Mouse (Mus musculus) C3H10T1/2 (cell line): Measurements from ENCODE around the gene Gm10300. TPM values are rescaled to one million over a fixed set of nuclear protein-coding genes. Genes with fewer than 3 reads are reported as not detected.

Experiments
- polyA plus RNA-seq, 2 experiments: library from polyadenylated mRNA; unstranded; fragments of >200 nt; fragmentation: generic; extraction: Trizol; gene quantifications; one replicate each; pipeline ENCODE4 v1.2.1; 2012; ENCODE audit warnings: missing spikeins in 2 of 2

The Gm10300 gene
- under 1 TPM; 0.07 to 0.13 TPM for polyA plus RNA-seq

GRCm38 (mm10) chr4:132074077-132074932 is at the start of gene Gm10300:
TSS of gene Gm10300 (plus strand) at chr4:132074697.

DNA sequence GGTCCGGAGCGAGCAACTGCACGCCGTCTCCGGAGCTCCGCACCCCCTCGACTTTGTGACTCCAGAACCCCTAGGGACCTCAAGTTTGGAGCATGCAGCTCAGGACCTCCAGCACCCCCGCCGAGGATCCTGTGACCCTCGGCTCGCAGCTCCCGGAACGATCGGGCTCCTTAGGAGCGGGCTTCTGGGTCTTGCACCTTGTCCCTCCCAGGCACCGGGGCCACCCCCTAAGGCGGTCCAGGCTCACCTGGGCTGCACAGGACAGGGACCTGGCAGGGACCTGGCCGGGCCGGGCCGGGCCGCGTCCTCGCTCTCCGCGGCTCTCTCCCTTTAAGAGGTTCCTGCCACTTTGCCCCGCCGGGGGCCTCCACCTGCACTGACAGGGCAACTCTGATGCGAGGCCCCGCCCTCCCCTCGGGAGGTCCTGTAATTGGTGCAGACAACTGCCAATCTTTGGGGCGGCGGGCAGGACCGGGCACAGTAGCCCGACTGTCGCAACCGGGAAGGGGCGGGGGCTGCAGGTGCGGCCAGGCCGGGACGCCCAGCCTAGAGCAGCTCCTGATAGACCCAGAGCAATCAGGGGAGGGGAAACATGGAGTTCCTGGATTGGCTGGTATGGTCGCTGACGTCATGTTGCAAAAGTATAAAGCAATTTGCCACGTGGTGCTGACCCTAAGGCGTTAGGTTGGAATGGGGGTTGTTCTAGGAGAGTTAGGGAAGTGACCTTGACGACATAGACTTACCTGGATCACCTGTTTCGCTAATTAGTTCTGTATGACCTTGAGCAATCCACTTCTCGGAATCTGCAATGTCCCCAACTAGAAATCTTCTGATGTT is 654 bp downstream of the Gm10300 start, which contains the start of gene Epb41:
Gene Epb41, minus strand, starts transcription at position 389 of the 837 bp plus-strand sequence.

Other genes starting within 250 kb of the Gm10300 start
- gene Ptpru, start 236.4 kb upstream of the Gm10300 start, polyA plus RNA-seq = under 1 TPM; under 0.01 to 0.08 TPM
- 10 to 100 TPM; 27.6 to 68.7 TPM for gene Mecr, start 231.2 kb upstream of the Gm10300 start, polyA plus RNA-seq
- 10 to 100 TPM; 16.1 to 43.3 TPM for gene Srsf4, start 201.1 kb upstream of the Gm10300 start, polyA plus RNA-seq
- gene Tmem200b, start 152.9 kb upstream of the Gm10300 start, polyA plus RNA-seq = under 1 TPM in 1 of 2 experiments, not detected in 1; 0.04 TPM
- 10 to 100 TPM in 1 of 2 experiments, 1 to 10 TPM in 1; 2.9 to 10.6 TPM for gene Epb41, start 624 bp downstream of the Gm10300 start, polyA plus RNA-seq
- gene Oprd1, start 69.8 kb downstream of the Gm10300 start, polyA plus RNA-seq = under 1 TPM in 1 of 2 experiments, not detected in 1; 0.01 TPM
- gene Ythdf2, start 137.6 kb downstream of the Gm10300 start, polyA plus RNA-seq = 10 to 100 TPM in 1 of 2 experiments, 1 to 10 TPM in 1; 5.1 to 18.7 TPM
- 10 to 100 TPM in 1 of 2 experiments, 1 to 10 TPM in 1; 5.5 to 10.1 TPM for gene Gmeb1, start 186.9 kb downstream of the Gm10300 start, polyA plus RNA-seq
- 10 to 100 TPM; 12.3 to 17.3 TPM for gene Taf12, start 199.7 kb downstream of the Gm10300 start, polyA plus RNA-seq
- not detected for gene Rab42, start 228.7 kb downstream of the Gm10300 start, polyA plus RNA-seq